Mouse (Mus musculus) neural tube, embryonic 12.5 days (tissue): ENCODE results near the gene Mink1. TPM values are rescaled to one million over a fixed set of nuclear protein-coding genes. Genes with fewer than 3 reads are reported as not detected.

Experiments
- ATAC-seq: fragments of 200-750 bp; cut with Nextera tagmentation; 2 replicates; pipeline ENCODE4 v1.8.0; 2017; ENCODE audit warnings: low read depth, mild to moderate bottlenecking, moderate TSS enrichment, moderate library complexity; ENCODE audit not compliant: low FRiP score
- H3K27ac ChIP-seq: fragments of 300-500 bp; sonication (generic); 2 replicates; pipeline ENCODE4 v1.5.1; 2016
- H3K27me3 ChIP-seq: fragments of 300-500 bp; sonication (generic); replicated peaks from 2 replicates; pipeline ENCODE4 v1.6.1; 2016; ENCODE audit warnings: mild to moderate bottlenecking
- H3K36me3 ChIP-seq: fragments of 300-500 bp; sonication (generic); 2 replicates; pipeline ENCODE4 v1.6.1; 2016; ENCODE audit warnings: mild to moderate bottlenecking
- H3K4me1 ChIP-seq: fragments of 300-500 bp; sonication (generic); 2 replicates; pipeline ENCODE4 v1.6.1; 2016
- H3K4me2 ChIP-seq: fragments of 300-500 bp; sonication (generic); replicated peaks from 2 replicates; pipeline ENCODE4 v1.6.1; 2016; ENCODE audit warnings: mild to moderate bottlenecking
- H3K4me3 ChIP-seq: fragments of 300-500 bp; sonication (generic); 2 replicates; pipeline ENCODE4 v1.5.1; 2016
- H3K9ac ChIP-seq: fragments of 300-500 bp; sonication (generic); 2 replicates; pipeline ENCODE4 v1.6.1; 2016; ENCODE audit warnings: mild to moderate bottlenecking
- H3K9me3 ChIP-seq: fragments of 300-500 bp; sonication (generic); 2 replicates; pipeline ENCODE4 v1.6.1; 2016; ENCODE audit warnings: mild to moderate bottlenecking
- WGBS: fragments of 180-500 bp; shearing (Covaris S2); methylation state at CpG from one replicate; pipeline ENCODE4 v1.1.7; 2016; 5-methylcytosine and 5-hydroxymethylcytosine counted together
- polyA plus RNA-seq: library from polyadenylated mRNA; unstranded; fragments of >200 nt; fragmentation: Nextera tagmentation; extraction: Ambion mirVana; gene quantifications from 2 replicates; pipeline ENCODE4 v1.2.1, GENCODE M21; 2016

Mink1 gene
- polyA plus RNA-seq, 1 experiment from 2014 or later = 16.6 TPM

GRCm38 (mm10) chr11:70651391-70651790 lies 88.7 kb downstream of the Mink1 start:
- Histone ChIP-seq H3K9me3 (no peaks in the 10 kb centered on the region), H3K27me3 (no peaks in the 10 kb centered on the region), H3K36me3 (peaks cover 38% of the 10 kb centered on the region), H3K27ac (no peak overlapping the region), H3K9ac (no peak overlapping the region), H3K4me3 (no peak overlapping the region), H3K4me2 (no peak overlapping the region), H3K4me1 (peaks cover 52% of the 10 kb centered on the region)
- no peak for ATAC-seq
- 81% methylated on average over 2 of the region's 2 CpGs for WGBS

GRCm38 (mm10) chr11:70652029-70652883 lies 89.6 kb downstream of the Mink1 start:
- no peak for ATAC-seq
- peak overlapping the region; percentile 97; the same call in 1 of the 2 replicates for H3K9ac ChIP-seq

GRCm38 (mm10) chr11:70652884-70653344 lies 90.2 kb downstream of the Mink1 start:
- Histone ChIP-seq H3K4me2 (peak overlapping the region; percentile 97), H3K27ac (no peak overlapping the region), H3K36me3 (peaks cover 38% of the 10 kb centered on the region), H3K4me1 (peaks cover 55% of the 10 kb centered on the region), H3K9me3 (no peaks in the 10 kb centered on the region), H3K9ac (peak overlapping the region; percentile 97), H3K4me3 (peak overlapping the region; percentile 98), H3K27me3 (no peaks in the 10 kb centered on the region)
- ATAC-seq = no peak
- 67% methylated on average over 6 of the region's 6 CpGs for WGBS

More at GRCm38 (mm10) chr11:70652029-70652883, 89.6 kb downstream of the Mink1 start:
- peak overlapping the region; percentile 98 for H3K4me3 ChIP-seq
- peaks cover 38% of the 10 kb centered on the region for H3K36me3 ChIP-seq
- H3K27ac ChIP-seq = no peak overlapping the region
- H3K4me1 ChIP-seq = peaks cover 58% of the 10 kb centered on the region
- H3K9me3 ChIP-seq = no peaks in the 10 kb centered on the region
- no peaks in the 10 kb centered on the region for H3K27me3 ChIP-seq
- 71% methylated on average over 12 of the region's 12 CpGs for WGBS
- peak overlapping the region; percentile 97 for H3K4me2 ChIP-seq

- Histone ChIP-seq H3K27ac (peak overlapping the region; percentile 90), H3K9ac (peak overlapping the region; percentile 97), H3K4me3 (peak overlapping the region; percentile 98), H3K27me3 (no peaks in the 10 kb centered on the region), H3K9me3 (no peaks in the 10 kb centered on the region), H3K36me3 (peaks cover 38% of the 10 kb centered on the region), H3K4me1 (peaks cover 49% of the 10 kb centered on the region), H3K4me2 (peak overlapping the region; percentile 97)
- under 1% methylated on average over 63 of the region's 63 CpGs for WGBS
- ATAC-seq = peak; percentile 65
Observed at GRCm38 (mm10) chr11:70653345-70654197, 90.9 kb downstream of the Mink1 start.

GRCm38 (mm10) chr11:70654198-70654922 lies 91.7 kb downstream of the Mink1 start, which contains the start of gene Pfn1:
Pfn1 (minus strand) TSS chr11:70654644.
- peak within 1 kb of the TSS; percentile 97 for H3K9ac ChIP-seq
- H3K36me3 ChIP-seq = peaks cover 32% of the 10 kb centered on the region
- H3K4me1 ChIP-seq = peaks cover 41% of the 10 kb centered on the region
- no peaks in the 10 kb centered on the region for H3K9me3 ChIP-seq
- ATAC-seq = peak; percentile 46
- H3K4me3 ChIP-seq = peak within 1 kb of the TSS; percentile 98
- no peaks in the 10 kb centered on the region for H3K27me3 ChIP-seq
- WGBS = under 1% methylated on average over 60 of the region's 61 CpGs
- H3K27ac ChIP-seq = peak within 1 kb of the TSS; percentile 90
- H3K4me2 ChIP-seq = peak within 1 kb of the TSS; percentile 97

- Histone ChIP-seq H3K27me3 (no peaks in the 10 kb centered on the region), H3K36me3 (peaks cover 25% of the 10 kb centered on the region), H3K27ac (peak overlapping the region; percentile 90), H3K9ac (peak overlapping the region; percentile 97), H3K4me1 (peaks cover 41% of the 10 kb centered on the region), H3K4me2 (peak overlapping the region; percentile 97), H3K4me3 (peak overlapping the region; percentile 98), H3K9me3 (no peaks in the 10 kb centered on the region)
- under 1% methylated on average over 48 of the region's 48 CpGs for WGBS
- ATAC-seq = peak; percentile 31
Observed at GRCm38 (mm10) chr11:70654923-70655570, 92.4 kb downstream of the Mink1 start.

GRCm38 (mm10) chr11:70655571-70656455 lies 93.1 kb downstream of the Mink1 start:
- peaks cover 38% of the 10 kb centered on the region for H3K4me1 ChIP-seq
- H3K27me3 ChIP-seq = no peaks in the 10 kb centered on the region
- H3K9me3 ChIP-seq = no peaks in the 10 kb centered on the region
- peak overlapping the region; percentile 97 for H3K9ac ChIP-seq
- peak overlapping the region; percentile 74 for H3K27ac ChIP-seq
- H3K4me2 ChIP-seq = peak overlapping the region; percentile 97
- under 1% methylated on average over 61 of the region's 61 CpGs for whole genome bisulfite sequencing
- peaks cover 19% of the 10 kb centered on the region for H3K36me3 ChIP-seq
- peak overlapping the region; percentile 98 for H3K4me3 ChIP-seq
- peak; percentile 23; the same call in 1 of the 2 replicates for ATAC-seq

GRCm38 (mm10) chr11:70656456-70656927 lies 93.8 kb downstream of the Mink1 start:
- peak overlapping the region; percentile 97 for H3K4me2 ChIP-seq
- ATAC-seq = no peak
- peak overlapping the region; percentile 97; the same call in 1 of the 2 replicates for H3K9ac ChIP-seq
- H3K9me3 ChIP-seq = no peaks in the 10 kb centered on the region
- H3K27me3 ChIP-seq = no peaks in the 10 kb centered on the region
- WGBS = 4% methylated on average over 16 of the region's 16 CpGs
- peaks cover 17% of the 10 kb centered on the region for H3K36me3 ChIP-seq
- H3K4me1 ChIP-seq = peaks cover 35% of the 10 kb centered on the region
- no peak overlapping the region for H3K27ac ChIP-seq
- peak overlapping the region; percentile 98 for H3K4me3 ChIP-seq

GRCm38 (mm10) chr11:70656964-70657363 lies 94.3 kb downstream of the Mink1 start, which contains the start of gene Eno3:
Eno3 (plus strand) TSS chr11:70657202.
- Histone ChIP-seq H3K27me3 (no peaks in the 10 kb centered on the region), H3K4me1 (peaks cover 32% of the 10 kb centered on the region), H3K9me3 (no peaks in the 10 kb centered on the region), H3K9ac (peak within 1 kb of the TSS; percentile 97), H3K4me2 (peak within 1 kb of the TSS; percentile 97), H3K4me3 (peak within 1 kb of the TSS; percentile 98), H3K27ac (peak within 1 kb of the TSS; percentile 74; the same call in 1 of the 2 replicates), H3K36me3 (peaks cover 16% of the 10 kb centered on the region)
- 4% methylated on average over 3 of the region's 3 CpGs for WGBS
- ATAC-seq = no peak

GRCm38 (mm10) chr11:70657573-70657972 lies 94.9 kb downstream of the Mink1 start:
- Histone ChIP-seq H3K4me2 (no peak overlapping the region), H3K27ac (no peak overlapping the region), H3K9ac (no peak overlapping the region), H3K36me3 (peaks cover 16% of the 10 kb centered on the region), H3K27me3 (no peaks in the 10 kb centered on the region), H3K4me3 (no peak overlapping the region), H3K9me3 (no peaks in the 10 kb centered on the region), H3K4me1 (peaks cover 26% of the 10 kb centered on the region)
- 52% methylated on average over 6 of the region's 6 CpGs for WGBS
- ATAC-seq = no peak
